Mouse (Mus musculus) layer of hippocampus, adult 9-11 months (tissue): ENCODE measurements around the gene Ppil6.

ENCODE experiments used
- DNase-seq: peaks from one replicate; pipeline ENCODE4 v3.0.0; 2022

Ppil6 gene

DNA sequence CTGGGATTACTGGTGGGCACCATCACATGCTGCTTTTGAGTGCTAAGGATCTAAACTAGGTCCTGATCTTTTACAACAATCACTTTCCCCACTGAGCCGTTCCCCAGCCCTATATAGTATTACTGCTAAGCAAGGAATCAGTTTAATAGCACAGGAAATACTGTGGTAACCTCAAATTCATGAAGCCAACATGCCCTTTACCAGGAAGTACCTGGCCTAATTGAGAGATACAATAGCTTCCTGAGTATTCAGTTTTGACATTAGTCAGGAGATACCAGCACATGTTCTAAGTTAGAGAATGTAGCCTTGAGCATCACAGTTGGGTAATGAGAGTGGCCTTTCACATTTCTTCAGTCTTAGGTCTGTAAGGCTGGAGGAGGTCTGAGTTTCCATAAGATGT is 46.5 kb downstream of the Ppil6 start:
- no peak for DNase-seq

GRCm38 (mm10) chr10:41537226-41537982 is 47.2 kb downstream of the Ppil6 start:
- no peak for DNase-seq

DNA sequence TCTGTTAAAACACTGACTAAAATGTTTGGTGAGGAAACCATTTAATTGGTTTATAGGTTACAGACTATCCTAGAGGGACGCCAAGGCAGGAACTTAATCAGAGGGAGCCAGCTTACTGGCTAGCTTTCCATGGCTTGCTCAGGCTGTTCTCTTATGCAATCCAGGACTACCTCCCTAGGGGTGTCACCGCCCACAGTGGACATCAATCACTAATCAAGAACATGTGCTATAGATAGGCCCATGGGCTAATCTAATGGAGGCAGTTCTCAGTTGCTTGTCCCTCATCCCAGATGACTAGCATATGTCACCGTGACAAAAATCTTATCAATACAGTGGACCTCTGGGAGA is 47.7 kb downstream of the Ppil6 start:
- no peak for DNase-seq

DNA sequence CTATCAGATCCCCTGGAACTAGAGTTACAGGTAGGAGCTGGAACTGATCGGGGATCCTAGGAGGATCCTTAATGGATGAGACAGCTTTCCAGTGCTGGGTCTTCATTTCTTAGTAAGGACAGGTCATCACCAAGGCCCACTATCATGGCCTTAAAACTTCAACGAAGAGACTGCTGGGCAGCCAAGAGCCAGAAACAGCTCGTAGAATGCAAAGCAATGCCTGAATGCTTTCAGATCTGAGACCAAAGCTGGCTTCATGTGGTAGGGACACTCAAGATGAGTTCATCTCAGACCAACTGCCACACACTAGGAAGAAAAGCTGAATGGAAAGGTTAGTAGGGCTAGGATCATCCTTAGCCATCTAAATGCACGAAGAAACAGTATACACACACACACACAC is 48.7 kb downstream of the Ppil6 start:
- DNase-seq, result no peak

DNA sequence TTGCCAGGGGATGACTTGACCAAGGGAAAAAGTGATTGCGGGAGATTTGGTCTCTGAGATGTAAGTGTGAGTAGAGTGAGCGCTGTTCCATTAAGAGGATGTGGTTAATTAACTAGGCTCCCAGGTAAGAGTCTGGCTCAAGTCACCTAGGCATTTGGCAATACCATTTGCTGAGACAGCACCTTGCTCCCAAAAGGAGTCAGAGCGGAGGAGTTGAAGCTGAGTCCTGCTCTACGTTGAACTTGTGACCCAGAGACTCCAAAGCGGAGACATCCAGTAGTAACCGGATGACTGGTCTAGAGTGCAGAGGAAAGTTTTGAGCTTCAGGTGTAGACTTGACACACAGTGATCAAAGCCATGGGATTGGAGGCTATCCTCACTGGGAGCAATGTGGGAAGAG is 51.8 kb downstream of the Ppil6 start:
- no peak for DNase-seq

DNA sequence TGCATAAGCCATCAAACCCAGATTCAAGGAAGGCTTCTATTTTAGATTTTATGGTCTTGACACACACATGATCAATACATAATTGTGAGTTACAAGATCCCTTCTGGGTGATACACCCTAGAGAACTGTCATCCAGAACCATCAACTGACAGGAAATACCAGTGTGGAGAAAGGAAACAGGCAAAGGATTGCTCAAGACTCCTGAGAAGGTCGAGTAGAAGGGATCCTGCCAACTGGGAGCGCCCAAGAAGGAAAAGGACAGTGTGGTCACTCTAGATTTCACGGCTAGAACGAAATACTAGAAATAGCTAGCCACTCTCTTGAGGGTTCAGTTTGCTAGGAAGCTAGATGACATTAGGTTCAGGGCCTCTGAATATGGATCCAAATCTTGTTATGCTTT is 53.2 kb downstream of the Ppil6 start:
- no peak for DNase-seq

DNA sequence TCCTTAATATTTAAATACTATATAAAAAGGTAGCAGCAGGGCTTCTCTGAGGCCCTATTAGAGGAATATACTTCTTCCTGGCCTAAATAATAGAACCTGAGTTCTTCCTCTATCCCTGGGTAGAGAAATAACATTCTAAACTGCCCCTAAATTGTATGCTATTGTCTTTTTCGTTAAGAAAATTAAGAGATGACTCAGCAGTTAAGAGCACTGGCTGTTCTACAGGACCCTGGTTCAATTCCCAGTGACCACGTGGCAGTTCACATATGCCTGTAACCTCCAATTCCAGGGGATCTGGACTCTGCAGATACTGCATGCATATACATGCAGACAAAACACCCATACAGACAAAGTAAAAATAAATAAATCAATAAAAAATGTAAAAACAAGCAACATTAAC is 53.6 kb downstream of the Ppil6 start:
- no peak for DNase-seq

DNA sequence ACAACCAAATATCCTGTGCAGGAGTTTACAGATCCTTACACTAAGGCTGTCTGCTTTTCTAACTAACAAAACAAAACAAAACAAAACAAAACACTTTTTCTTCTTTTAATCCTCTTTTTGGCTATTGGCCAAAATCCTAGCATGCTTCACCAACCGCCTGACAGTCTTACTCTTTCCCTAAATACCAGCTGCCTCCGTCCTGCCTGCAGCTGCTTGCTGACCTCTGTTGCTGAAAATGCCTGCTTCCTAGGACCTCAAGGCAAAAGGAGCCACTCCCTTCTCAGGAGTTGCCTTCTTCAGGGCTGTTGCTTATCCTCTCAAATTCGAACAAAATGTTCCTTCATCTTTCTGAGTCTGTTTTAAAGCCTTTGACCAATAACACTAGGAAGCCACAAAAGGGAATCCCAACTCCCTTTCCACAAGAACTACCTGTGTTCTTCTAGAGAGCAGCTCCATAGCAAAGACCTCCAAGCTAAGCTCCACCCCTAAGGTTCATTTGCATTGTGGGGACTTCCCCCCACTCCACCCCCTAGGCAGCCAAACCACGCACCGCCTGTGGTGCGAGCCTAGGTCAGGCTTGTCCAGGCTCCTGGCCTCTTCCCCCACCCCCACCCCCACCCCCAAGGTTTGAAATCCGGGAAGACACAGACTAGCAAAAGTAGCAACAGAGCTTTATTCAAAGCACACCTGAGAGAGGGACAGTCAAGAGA is 54.4 kb downstream of the Ppil6 start:
- no peak for DNase-seq

GRCm38 (mm10) chr10:41545224-41545755 is 55.1 kb downstream of the Ppil6 start:
- DNase-seq, result no peak

DNA sequence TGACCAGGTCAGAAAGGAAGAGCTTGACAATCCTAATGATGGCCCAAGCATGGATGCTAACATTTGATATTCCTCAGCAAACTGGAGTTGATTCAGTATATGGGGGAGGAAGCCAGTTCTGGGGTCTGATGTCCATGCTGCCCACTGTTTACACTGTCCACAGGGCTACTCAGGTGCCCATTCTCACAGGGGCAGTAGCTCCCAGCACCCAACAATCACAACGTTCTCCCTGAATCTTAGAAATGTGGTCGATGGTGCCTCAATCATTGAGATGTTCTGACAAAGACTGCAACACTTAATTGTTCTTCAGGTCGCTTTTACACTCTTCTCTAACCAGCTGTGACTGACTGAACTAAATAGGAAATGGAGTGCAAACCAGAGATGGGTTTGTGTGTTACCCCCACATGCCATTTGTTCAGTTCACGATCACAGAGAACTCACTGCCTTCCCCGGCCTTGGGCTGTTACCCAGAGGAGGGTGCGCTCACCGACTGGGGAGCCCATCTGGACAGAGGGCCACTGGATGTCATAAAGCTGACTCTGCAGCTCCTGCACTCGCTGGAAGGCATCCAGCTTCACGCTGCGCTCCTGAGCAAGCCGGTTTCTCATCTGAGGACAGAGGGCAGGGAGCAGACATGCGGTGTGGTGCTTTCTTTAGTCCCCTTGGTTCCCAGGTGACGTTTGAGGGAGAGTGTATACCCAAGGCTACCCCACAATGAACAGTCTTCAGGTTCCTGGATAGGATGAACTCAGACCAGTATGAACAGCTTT is 56.3 kb downstream of the Ppil6 start:
- no peak for DNase-seq

- DNase-seq, result no peak
Observed at GRCm38 (mm10) chr10:41550711-41551110, 60.5 kb downstream of the Ppil6 start.

DNA sequence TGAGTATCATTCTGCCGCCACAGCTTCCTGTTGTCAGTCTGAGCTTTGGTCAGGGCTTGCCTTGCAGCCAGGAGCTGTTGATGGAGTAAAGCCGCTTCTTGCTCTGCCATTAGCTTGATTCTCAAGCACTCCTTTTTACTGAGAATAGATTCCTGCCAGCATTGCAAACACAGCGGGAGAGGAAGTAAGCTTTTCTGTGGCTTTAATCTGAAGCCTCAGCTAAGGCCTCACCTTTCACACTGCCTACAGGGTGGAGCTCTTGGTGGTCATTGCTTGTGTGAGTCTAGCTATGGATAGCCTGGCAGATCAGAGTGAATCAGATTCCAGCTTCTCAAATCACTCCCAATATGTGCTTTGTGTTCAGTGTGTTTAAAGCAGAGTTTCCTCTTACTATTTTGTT is 62.1 kb downstream of the Ppil6 start:
- DNase-seq, result no peak

DNA sequence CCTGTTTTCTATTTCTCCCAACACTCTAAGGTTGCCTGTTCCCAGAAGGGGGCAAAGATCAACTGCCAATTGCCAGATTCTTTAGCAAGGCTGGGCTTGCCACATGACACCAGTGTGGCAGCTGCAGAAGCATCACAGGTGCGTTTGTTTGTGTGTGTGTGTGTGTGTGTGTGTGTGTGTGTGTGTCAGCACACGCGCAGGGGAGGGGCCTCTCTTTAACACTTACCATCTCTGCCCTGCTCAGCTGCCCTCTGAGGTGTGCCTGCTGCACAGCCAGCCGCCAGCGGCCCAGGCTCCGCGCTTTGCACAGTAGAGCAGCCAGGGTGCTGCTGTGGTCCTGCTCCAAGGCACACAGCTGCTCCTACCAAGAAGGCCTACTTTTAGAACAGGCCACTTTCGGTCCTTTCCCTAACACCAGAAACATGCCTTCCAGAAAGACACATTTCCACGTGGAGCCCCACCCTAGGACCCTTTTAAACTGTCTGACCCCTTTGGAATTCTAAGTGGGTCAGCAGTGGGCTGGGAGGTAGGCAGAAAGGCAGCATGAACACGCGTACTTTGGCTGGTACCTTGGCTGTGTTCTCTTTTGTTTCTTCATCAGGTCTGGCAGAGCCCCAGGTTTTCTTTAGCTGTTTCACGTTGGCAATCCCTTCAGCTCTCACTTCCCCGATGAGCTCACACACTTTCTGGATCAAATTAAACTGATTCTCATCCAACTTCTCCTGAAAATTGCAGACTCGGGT is 62.8 kb downstream of the Ppil6 start:
- DNase-seq, result peak; percentile 31

GRCm38 (mm10) chr10:41553711-41554110 is 63.5 kb downstream of the Ppil6 start:
- DNase-seq, result no peak

DNA sequence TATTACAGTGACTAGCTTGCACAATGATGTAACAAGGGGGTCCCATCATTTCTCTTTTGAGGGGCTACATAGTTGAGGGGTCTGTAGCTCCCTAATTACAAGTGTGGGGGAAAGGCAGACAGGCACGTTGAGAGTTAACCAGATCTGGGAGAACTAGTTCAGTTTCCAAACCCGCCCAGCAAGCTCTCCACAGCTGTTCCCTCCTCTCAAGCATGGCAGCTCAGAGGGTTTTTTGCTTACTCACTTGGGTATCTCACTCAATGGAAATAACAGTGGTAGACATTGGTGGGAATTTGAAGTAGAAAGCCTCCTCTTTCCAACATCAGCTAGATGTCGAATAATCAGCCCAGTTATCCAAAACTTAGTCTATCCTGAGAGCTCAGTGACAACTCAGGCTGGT is 64.8 kb downstream of the Ppil6 start:
- DNase-seq, result no peak

- no peak for DNase-seq
Observed at GRCm38 (mm10) chr10:41558401-41558800, 68.2 kb downstream of the Ppil6 start.

DNA sequence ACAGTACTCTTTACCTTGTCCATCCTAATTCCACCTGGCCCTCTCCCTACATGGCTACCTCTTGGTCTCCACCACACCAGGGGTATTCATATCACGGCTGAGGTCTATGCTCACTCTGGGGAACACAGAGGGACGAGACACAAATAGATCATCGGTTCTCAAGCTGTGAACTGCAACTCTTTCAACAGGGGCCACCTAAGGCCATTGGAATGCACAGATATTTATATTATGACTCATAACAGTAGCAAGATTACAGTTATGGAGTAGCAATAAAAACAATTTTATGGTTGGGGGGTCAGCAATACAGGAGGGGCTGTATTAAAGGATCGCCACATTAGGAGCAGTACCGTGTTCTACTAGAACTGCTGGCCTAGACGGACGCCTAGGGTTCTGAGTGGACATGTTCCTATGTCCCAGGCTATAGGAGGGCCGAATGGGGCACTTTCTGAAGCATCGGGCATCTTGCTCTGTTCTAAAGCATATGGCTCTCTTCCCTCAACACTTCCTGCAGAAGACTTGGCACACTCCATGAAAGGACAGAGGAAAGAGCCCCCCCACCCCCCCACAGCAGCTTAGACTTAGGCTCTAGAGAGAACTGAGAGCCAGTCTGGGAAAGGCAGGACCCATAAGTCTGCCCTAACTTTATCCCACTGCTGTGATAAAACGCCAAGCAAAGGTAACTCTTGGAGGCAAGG is 71.6 kb downstream of the Ppil6 start:
- no peak for DNase-seq
